Comparison of ENCODE assay signal across 25 mouse cellular contexts in genomic region chr3:56964156-56964555, GRCm38 (mm10).
"Had no signal": no experiment of that assay in that cellular context is flagged by ENCODE, and none has a peak within 500 bp of the region (broad histone marks: within the 10 kb centered on the region; RNA-seq: fewer than 3 reads in every experiment).

No protein-coding gene starts in this region.

- H3K27me3 ChIP-seq: heart, embryonic 13.5 days; heart, embryonic 15.5 days; hindbrain, embryonic 13.5 days; hindbrain, embryonic 15.5 days; kidney, embryonic 15.5 days; limb, embryonic 13.5 days; limb, embryonic 15.5 days; liver, embryonic 12.5 days had no signal

- H3K27ac ChIP-seq: heart, embryonic 10.5 days; heart, embryonic 13.5 days; heart, embryonic 15.5 days; hindbrain, embryonic 13.5 days; hindbrain, embryonic 15.5 days; hindbrain, postnatal 0 days; kidney, embryonic 15.5 days; kidney, postnatal 0 days; limb, embryonic 13.5 days; limb, embryonic 15.5 days; liver, embryonic 12.5 days; liver, embryonic 14.5 days had no signal

- DNase-seq: gastrocnemius, postnatal 14 days; gastrocnemius, postnatal 36 days; heart, adult 18-20 months; heart, postnatal 14 days; heart, postnatal 36 days; kidney, adult 11 months; kidney, adult 2 months; kidney, adult 9 months; kidney, postnatal 14 days; kidney, postnatal 36 days; layer of hippocampus, postnatal 36 days; left cerebral cortex, postnatal 4 days had no signal

- H3K4me1 ChIP-seq: heart, embryonic 10.5 days; heart, embryonic 13.5 days; heart, embryonic 15.5 days; kidney, embryonic 15.5 days; limb, embryonic 13.5 days; limb, embryonic 15.5 days; liver, embryonic 12.5 days had no signal

- H3K4me3 ChIP-seq: heart, embryonic 10.5 days; heart, embryonic 13.5 days; heart, embryonic 15.5 days; hindbrain, embryonic 13.5 days; hindbrain, embryonic 15.5 days; kidney, embryonic 15.5 days; limb, embryonic 13.5 days; limb, embryonic 15.5 days; liver, embryonic 12.5 days had no signal

- H3K4me2 ChIP-seq: heart, embryonic 13.5 days; heart, embryonic 15.5 days; hindbrain, embryonic 13.5 days; hindbrain, embryonic 15.5 days; kidney, embryonic 15.5 days; limb, embryonic 13.5 days; limb, embryonic 15.5 days; liver, embryonic 12.5 days had no signal

- H3K9ac ChIP-seq: heart, embryonic 13.5 days; heart, embryonic 15.5 days; hindbrain, embryonic 13.5 days; hindbrain, embryonic 15.5 days; kidney, embryonic 15.5 days; limb, embryonic 13.5 days; limb, embryonic 15.5 days; liver, embryonic 12.5 days; liver, embryonic 14.5 days had no signal

- H3K9me3 ChIP-seq: heart, embryonic 10.5 days; heart, embryonic 13.5 days; heart, embryonic 15.5 days; hindbrain, embryonic 13.5 days; hindbrain, embryonic 15.5 days; kidney, embryonic 15.5 days; limb, embryonic 13.5 days; limb, embryonic 15.5 days; liver, embryonic 12.5 days had no signal

- H3K36me3 ChIP-seq: heart, embryonic 10.5 days; heart, embryonic 13.5 days; heart, embryonic 15.5 days; hindbrain, embryonic 13.5 days; hindbrain, embryonic 15.5 days; kidney, embryonic 15.5 days; limb, embryonic 13.5 days; limb, embryonic 15.5 days; liver, embryonic 12.5 days had no signal

- ATAC-seq: hindbrain, postnatal 0 days; intestine, embryonic 16.5 days; liver, embryonic 12.5 days had no signal
